Mouse (Mus musculus) lung, postnatal 0 days (tissue): Measurements from ENCODE around the gene Psmb3. TPM values are rescaled to one million over a fixed set of nuclear protein-coding genes. Genes with fewer than 3 reads are reported as not detected.

ENCODE experiments used
- ATAC-seq: fragments of 200-750 bp; cut with Nextera tagmentation; 2 replicates; pipeline ENCODE4 v1.8.0; 2017; ENCODE audit warnings: moderate library complexity
- DNase-seq: peaks from one replicate; pipeline ENCODE4 v3.0.0-alpha.2; 2016; ENCODE audit warnings: low spot score
- H3K27ac ChIP-seq: fragments of 300-500 bp; sonication (generic); 2 replicates; pipeline ENCODE4 v1.5.1; 2014; ENCODE audit warnings: antibody characterized with exemption, mild to moderate bottlenecking, low read length, mixed read lengths
- H3K27me3 ChIP-seq: fragments of 300-500 bp; sonication (generic); replicated peaks from 2 replicates; pipeline ENCODE4 v1.6.1; 2014; ENCODE audit warnings: low read length, mixed read lengths; ENCODE audit not compliant: insufficient read depth
- H3K36me3 ChIP-seq: fragments of 300-500 bp; sonication (generic); 2 replicates; pipeline ENCODE4 v1.6.1; 2014; ENCODE audit warnings: low read length, mixed read lengths; ENCODE audit not compliant: insufficient read depth
- H3K4me1 ChIP-seq: fragments of 300-500 bp; sonication (generic); 2 replicates; pipeline ENCODE4 v1.6.1; 2014; ENCODE audit warnings: antibody characterized with exemption, low read depth, low read length, mixed read lengths; ENCODE audit not compliant: insufficient read depth
- H3K4me2 ChIP-seq: fragments of 300-500 bp; sonication (generic); replicated peaks from 2 replicates; pipeline ENCODE4 v1.6.1; 2014; ENCODE audit warnings: low read depth, mild to moderate bottlenecking, low read length, moderate library complexity, mixed read lengths
- H3K4me3 ChIP-seq: fragments of 300-500 bp; sonication (generic); 2 replicates; pipeline ENCODE4 v1.5.1; 2014; ENCODE audit warnings: low read depth, low read length
- H3K9ac ChIP-seq: fragments of 300-500 bp; sonication (generic); replicated peaks from 2 replicates; pipeline ENCODE4 v1.6.1; 2014; ENCODE audit warnings: low read depth, mild to moderate bottlenecking
- H3K9me3 ChIP-seq: fragments of 300-500 bp; sonication (generic); 2 replicates; pipeline ENCODE4 v1.6.1; 2016; ENCODE audit warnings: low read length, mixed read lengths
- CTCF ChIP-seq: IDR thresholded peaks from 2 replicates; pipeline ENCODE4 v1.5.1; 2016; ENCODE audit warnings: antibody characterized with exemption, mild to moderate bottlenecking
- EP300 ChIP-seq: IDR thresholded peaks from 2 replicates; pipeline ENCODE4 v1.6.1; 2016; ENCODE audit warnings: antibody characterized with exemption, mild to moderate bottlenecking, control low read depth
- WGBS: fragments of 180-500 bp; shearing (Covaris S2); extraction: QIAGEN DNeasy Blood & Tissue Kit; methylation state at CpG from one replicate; pipeline ENCODE4 v1.1.7; 2014; 5-methylcytosine and 5-hydroxymethylcytosine counted together
- microRNA-seq: library from miRNA; unstranded; fragments of <30 nt; microRNA quantifications from one replicate; pipeline ENCODE4, GENCODE M21; 2016
- polyA plus RNA-seq: library from polyadenylated mRNA; unstranded; fragments of >200 nt; fragmentation: Nextera tagmentation; extraction: Ambion mirVana; gene quantifications from 2 replicates; pipeline ENCODE4 v1.2.1, GENCODE M21; 2015

Gene Psmb3
- polyA plus RNA-seq, 1 experiment from 2014 or later: 419 TPM

DNA sequence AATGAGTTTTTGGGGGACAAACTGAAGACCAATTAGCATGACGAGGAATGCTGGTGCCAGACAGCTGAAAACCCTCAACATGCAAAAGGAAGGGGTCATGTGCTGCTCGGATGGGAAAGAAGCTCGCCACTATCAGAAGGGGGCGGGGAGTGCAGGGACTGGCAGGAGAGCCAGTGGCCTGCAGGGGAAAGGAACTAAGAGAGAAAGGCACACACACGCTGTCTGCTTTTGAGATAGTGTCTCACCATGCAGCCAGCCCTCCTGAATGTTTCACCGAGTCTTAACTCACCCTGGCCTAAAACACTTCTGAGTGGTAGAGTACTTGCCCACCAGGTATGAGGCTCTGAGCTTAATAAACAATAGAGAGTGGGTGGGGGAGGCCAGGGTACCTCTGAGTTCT lies 55.7 kb downstream of the Psmb3 start:
- H3K4me2 ChIP-seq: no peak overlapping the region
- no peak overlapping the region for H3K27ac ChIP-seq
- no peak overlapping the region for H3K4me3 ChIP-seq
- peaks cover 29% of the 10 kb centered on the region for H3K36me3 ChIP-seq
- DNase-seq: no peak
- H3K9me3 ChIP-seq: no peaks in the 10 kb centered on the region
- no peak overlapping the region for H3K9ac ChIP-seq
- no peak for TF ChIP-seq CTCF
- TF ChIP-seq EP300: no peak
- no peaks in the 10 kb centered on the region for H3K4me1 ChIP-seq
- no peak for ATAC-seq
- no peaks in the 10 kb centered on the region for H3K27me3 ChIP-seq
- WGBS: 74% methylated on average over 6 of the region's 6 CpGs

DNA sequence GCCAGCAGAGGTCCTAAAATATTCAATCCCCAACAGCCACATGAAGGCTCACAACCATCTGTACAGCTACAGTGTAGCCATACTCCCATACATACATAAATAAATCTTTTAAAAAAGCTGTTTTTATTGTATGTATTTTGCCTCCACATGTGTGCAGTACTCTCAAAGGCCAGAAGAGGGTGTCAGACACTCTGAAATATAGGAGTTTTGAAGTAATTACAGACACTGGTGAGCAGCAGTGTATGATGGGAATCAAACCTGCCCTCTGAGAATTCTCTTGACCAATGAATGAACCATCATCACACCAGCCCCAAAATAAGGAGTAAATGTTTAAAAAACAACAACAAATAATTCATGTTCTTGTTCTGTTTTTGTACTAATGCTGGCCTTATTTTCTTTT lies 58.4 kb downstream of the Psmb3 start:
- no peak for DNase-seq
- TF ChIP-seq CTCF (peak; percentile 37; the same call in 1 of the 2 replicates), EP300 (no peak)
- no peak for ATAC-seq
- Histone ChIP-seq H3K9me3 (no peaks in the 10 kb centered on the region), H3K36me3 (peaks cover 20% of the 10 kb centered on the region), H3K27me3 (no peaks in the 10 kb centered on the region), H3K9ac (no peak overlapping the region), H3K27ac (no peak overlapping the region), H3K4me1 (peaks cover 7% of the 10 kb centered on the region; the same call in 1 of the 2 replicates), H3K4me2 (no peak overlapping the region), H3K4me3 (no peak overlapping the region)

Small RNA genes lying within 50 kb of the gene (microRNA-seq; reads per million reads assigned to microRNA genes)
- gene Gm24158: not detected
- not detected for gene Mir6927
- not detected for gene Mir8102

Other genes with a start within 250 kb of the Psmb3 start
- gene 4933428G20Rik, start 203.1 kb upstream of the Psmb3 start, polyA plus RNA-seq: 0.32 and 0.42 TPM in 2 replicates
- gene Srcin1, start 127.2 kb upstream of the Psmb3 start, polyA plus RNA-seq: 0.36 and 0.45 TPM in 2 replicates
- gene Epop, start 73.7 kb upstream of the Psmb3 start, polyA plus RNA-seq: 3.5 and 4.1 TPM in 2 replicates
- gene Mllt6, start 40.0 kb upstream of the Psmb3 start, polyA plus RNA-seq: 3.0 and 3.5 TPM in 2 replicates
- gene Cisd3, start 17.6 kb upstream of the Psmb3 start, polyA plus RNA-seq: 59.1 and 63.8 TPM in 2 replicates
- gene Pcgf2, start 2.9 kb upstream of the Psmb3 start, polyA plus RNA-seq: 10.5 TPM in 2 replicates
- gene Pip4k2b, start 41.3 kb downstream of the Psmb3 start, polyA plus RNA-seq: 0.86 and 1.3 TPM in 2 replicates
- 12.7 and 13.2 TPM in 2 replicates for gene Cwc25, start 63.2 kb downstream of the Psmb3 start, polyA plus RNA-seq
- gene 1700001P01Rik, start 72.5 kb downstream of the Psmb3 start, polyA plus RNA-seq: not detected in 2 replicates
- gene Rpl23, start 79.0 kb downstream of the Psmb3 start, polyA plus RNA-seq: 464 and 478 TPM in 2 replicates
- 96.4 and 107 TPM in 2 replicates for gene Lasp1, start 95.6 kb downstream of the Psmb3 start, polyA plus RNA-seq
- gene B230217C12Rik, start 137.4 kb downstream of the Psmb3 start, polyA plus RNA-seq: 1.3 and 1.5 TPM in 2 replicates
- 0.08 and 0.29 TPM in 2 replicates for gene Fbxo47, start 180.8 kb downstream of the Psmb3 start, polyA plus RNA-seq